Mouse (Mus musculus) ES-E14 (cell line): Measurements from ENCODE around the gene Chst7.

Experiments
- CHD2 ChIP-seq: IDR thresholded peaks from 2 replicates; pipeline ENCODE4 v1.6.1; 2014; ENCODE audit warnings: mild to moderate bottlenecking, low read depth, low read length, inconsistent platforms
- HCFC1 ChIP-seq: IDR thresholded peaks from 2 replicates; pipeline ENCODE4 v1.6.1; 2012; ENCODE audit warnings: low read length, inconsistent platforms, borderline replicate concordance; ENCODE audit not compliant: insufficient read depth
- MAFK ChIP-seq: IDR thresholded peaks from 2 replicates; pipeline ENCODE4 v1.6.1; 2014; ENCODE audit warnings: mild to moderate bottlenecking, low read depth, low read length, inconsistent platforms; ENCODE audit not compliant: insufficient read depth
- ZC3H11A ChIP-seq: IDR thresholded peaks from 2 replicates; pipeline ENCODE4 v1.6.1; 2012; ENCODE audit warnings: low read depth, mild to moderate bottlenecking, inconsistent platforms, low read length, borderline replicate concordance
- ZNF384 ChIP-seq: IDR thresholded peaks from 2 replicates; pipeline ENCODE4 v1.6.1; 2012; ENCODE audit warnings: low read depth, low read length, inconsistent platforms

GRCm38 (mm10) chrX:20070196-20070595, 10.8 kb downstream of the Chst7 start:
- TF ChIP-seq ZNF384 (no peak), CHD2 (no peak), HCFC1 (no peak), MAFK (no peak), ZC3H11A (no peak)
